Mouse (Mus musculus): Measurements from ENCODE around the gene Gm20824. TPM values are rescaled to one million over a fixed set of nuclear protein-coding genes. Genes with fewer than 3 reads are reported as not detected.
"Not testable (repeated sequence)": the region's sequence is repeated elsewhere in the genome, so short reads cannot be mapped to it uniquely, and the experiment has no call there.

Gene Gm20824
- polyA plus RNA-seq (2015; fragmentation: Nextera tagmentation; extraction: Ambion mirVana) = not detected in 2 replicates

DNA sequence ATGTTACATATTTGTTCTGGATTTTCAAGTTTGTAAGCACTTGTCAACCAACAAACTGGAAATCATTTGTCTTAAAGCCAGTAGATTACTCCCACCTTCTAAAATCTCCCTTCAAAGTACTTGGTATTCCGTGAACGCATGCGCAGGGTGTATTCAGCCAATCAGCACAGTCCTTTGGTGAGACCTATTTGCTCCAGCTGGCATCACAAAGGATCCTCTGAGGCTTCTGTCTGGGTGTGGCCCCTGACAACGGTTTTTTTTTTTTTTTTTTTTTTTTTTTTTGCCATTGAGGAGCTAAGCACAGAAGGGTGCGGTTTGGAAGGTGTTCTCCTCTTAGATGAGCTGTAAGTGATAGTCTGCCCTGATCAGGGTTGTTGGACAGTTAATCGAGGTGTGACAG, at the start of gene Gm20824:
Gene Gm20824, plus strand, starts transcription at position 301 of the 400 bp plus-strand sequence.
- H3K27ac ChIP-seq (ENCODE audit: low read length); H3K27me3 ChIP-seq (ENCODE audit: control insufficient read depth, insufficient read depth, low read length); ATAC-seq (replicated peaks; ENCODE audit: extremely low read depth, insufficient read depth, low FRiP score); H3K9me3 ChIP-seq (replicated peaks; ENCODE audit: control insufficient read depth, low read length); H3K9ac ChIP-seq (ENCODE audit: low read length); H3K4me2 ChIP-seq (ENCODE audit: low read depth, low read length); H3K4me1 ChIP-seq (ENCODE audit: control insufficient read depth, insufficient read depth, low read length); H3K4me3 ChIP-seq (ENCODE audit: low read length); H3K36me3 ChIP-seq (ENCODE audit: control insufficient read depth, insufficient read depth): not testable (repeated sequence)
- no CpG with 5 or more reads among the region's 6 CpGs for WGBS

Other genes with a start within 250 kb of the Gm20824 start
- not detected in 2 replicates for gene Gm20825, start 186.4 kb upstream of the Gm20824 start, polyA plus RNA-seq (2015; fragmentation: Nextera tagmentation; extraction: Ambion mirVana)

Data from heart, embryonic 16.5 days (tissue).